Mouse (Mus musculus): ENCODE results near the gene Tfpt.

Tfpt gene

GRCm38 (mm10) chr7:3629543-3630477 lies at the start of gene Tfpt, which contains the start of gene Prpf31:
Tfpt (minus strand) TSS chr7:3629929.
Prpf31 (plus strand) TSS chr7:3629985.
- peak; percentile 81 for DNase-seq (ENCODE audit: low spot score)

DNA sequence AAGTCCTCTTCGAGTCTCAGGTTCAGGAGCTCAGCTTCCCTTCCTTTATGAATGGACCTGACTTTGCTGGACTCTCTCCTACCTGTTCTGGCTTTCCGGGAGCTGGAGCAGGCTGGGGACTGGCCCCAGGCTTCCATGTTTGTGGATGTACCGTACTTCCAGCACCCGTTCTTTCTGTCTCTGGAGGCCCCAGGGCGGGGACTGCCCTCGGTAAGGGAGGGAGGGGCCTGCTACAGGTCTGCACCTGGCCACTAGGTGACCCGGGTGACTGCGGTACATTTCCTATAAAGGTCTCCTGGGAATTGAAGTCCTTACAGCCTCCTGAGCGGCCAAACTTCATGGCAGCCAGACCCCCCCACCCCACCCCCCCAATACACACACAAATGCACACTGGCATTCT lies 47.6 kb upstream of the Tfpt start, which contains the start of gene Tmc4:
TSS of gene Tmc4 (minus strand) at position 212 of the 400 bp plus-strand sequence.
- DNase-seq (ENCODE audit: low spot score) = no peak

DNA sequence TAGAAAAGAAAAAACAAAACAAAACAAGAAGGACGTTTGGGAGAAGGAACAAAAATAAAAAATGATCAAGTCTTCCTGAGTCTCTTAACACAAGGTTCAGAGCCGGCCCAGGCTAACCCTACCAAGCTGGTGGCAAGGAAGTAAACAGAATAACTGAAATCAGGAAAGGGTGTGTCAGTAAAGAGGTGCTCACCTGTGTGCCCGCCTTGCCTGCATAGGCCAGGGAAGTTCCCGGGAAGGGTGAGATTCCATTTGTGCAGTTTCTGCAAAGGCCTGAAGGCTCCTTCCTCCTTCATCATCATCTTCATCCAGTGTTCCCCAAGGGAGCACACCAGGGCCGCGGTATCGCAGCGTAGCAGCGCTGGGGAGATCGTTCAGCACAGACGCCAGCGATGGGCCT lies 46.6 kb upstream of the Tfpt start:
- DNase-seq (ENCODE audit: low spot score) = no peak

- DNase-seq (ENCODE audit: low spot score) = no peak
Measured at GRCm38 (mm10) chr7:3675228-3675548, 45.5 kb upstream of the Tfpt start.

- peak; percentile 54 for DNase-seq (ENCODE audit: low spot score)
Measured at GRCm38 (mm10) chr7:3674507-3675227, 44.9 kb upstream of the Tfpt start.

GRCm38 (mm10) chr7:3666921-3667391 lies 37.2 kb upstream of the Tfpt start:
- no peak for DNase-seq (ENCODE audit: low spot score)

- peak; percentile 79 for DNase-seq (ENCODE audit: low spot score)
Measured at GRCm38 (mm10) chr7:3665215-3666114, 35.7 kb upstream of the Tfpt start, which contains the start of gene Leng1. Leng1 (minus strand) TSS chr7:3665840.

DNA sequence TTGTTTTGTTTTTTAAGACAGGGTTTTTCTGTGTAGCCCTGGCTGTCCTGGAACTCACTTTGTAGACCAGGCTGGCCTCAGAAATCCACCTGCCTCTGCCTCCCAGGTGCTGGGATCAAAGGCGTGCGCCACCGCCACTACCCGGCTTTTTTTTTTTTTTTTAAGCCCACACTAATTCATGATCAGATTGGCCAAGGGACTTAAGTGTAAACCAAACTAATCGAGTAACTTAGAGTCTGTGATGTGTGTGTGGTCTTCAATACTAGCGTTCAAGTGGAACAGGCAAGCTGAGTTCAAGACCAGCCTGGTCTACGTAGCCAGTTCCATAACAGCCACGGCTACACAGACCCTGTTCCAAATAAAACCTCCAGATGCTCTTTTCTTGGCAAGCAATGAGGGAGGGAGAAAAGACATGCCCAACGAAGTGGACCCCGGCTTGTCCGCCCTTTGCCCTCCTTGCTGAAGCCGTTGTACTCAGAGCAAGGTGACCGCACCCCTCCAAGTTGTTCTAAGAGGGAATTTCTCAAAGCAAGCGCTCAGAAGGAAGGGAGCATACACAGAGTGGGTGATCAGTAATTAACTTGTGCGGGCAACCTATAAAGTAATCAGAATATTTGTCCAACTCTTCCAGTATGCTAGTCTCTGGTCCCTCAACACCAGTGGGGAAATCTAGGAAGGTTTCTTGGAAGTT lies 34.9 kb upstream of the Tfpt start:
- DNase-seq (ENCODE audit: low spot score) = no peak

DNA sequence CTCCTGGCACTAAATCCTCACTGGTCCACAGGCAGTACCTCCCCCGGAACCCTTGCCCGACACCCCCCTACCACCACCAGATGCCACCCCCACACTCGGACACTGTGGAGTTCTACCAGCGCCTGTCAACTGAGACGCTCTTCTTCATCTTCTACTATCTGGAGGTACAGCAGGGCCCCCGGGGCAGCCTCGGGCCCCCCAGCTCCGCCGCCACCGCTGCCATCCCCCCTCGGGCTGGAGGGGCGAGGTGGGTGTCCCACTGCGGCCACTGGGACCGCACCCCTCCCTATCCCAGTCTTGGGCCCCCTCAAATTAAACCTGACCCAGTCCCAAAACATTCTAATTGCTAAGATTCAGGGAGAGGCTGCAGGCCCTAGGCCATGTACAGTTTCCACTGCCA lies 28.8 kb upstream of the Tfpt start:
- DNase-seq (ENCODE audit: low spot score) = no peak

- DNase-seq (ENCODE audit: low spot score) = no peak
Measured at GRCm38 (mm10) chr7:3656966-3657365, 27.2 kb upstream of the Tfpt start.

- DNase-seq (ENCODE audit: low spot score) = no peak
Measured at GRCm38 (mm10) chr7:3646641-3647040, 16.9 kb upstream of the Tfpt start.

DNA sequence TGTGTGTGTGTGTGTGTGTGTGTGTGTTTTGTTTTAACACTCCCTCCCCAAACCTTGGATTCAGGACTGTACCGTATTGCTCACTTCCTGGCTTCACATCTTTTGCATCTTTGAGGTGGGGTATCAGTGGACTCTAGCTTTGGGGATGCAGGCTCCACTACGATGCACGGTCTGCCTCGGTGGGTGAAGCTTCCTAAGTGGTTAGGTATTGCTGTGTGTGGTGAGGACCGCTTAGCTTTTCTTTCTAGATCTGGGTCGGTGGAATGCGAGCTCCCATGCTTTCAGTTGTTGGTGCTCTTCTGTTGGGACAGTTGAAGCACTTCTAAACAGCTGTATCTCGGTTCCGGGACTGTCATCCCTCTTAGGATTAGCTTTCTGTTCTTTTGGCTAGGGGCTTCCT lies 16.5 kb upstream of the Tfpt start:
- DNase-seq (ENCODE audit: low spot score) = no peak

GRCm38 (mm10) chr7:3645488-3646025 lies 15.8 kb upstream of the Tfpt start:
- DNase-seq (ENCODE audit: low spot score) = peak; percentile 23

- peak; percentile 89 for DNase-seq (ENCODE audit: low spot score)
Measured at GRCm38 (mm10) chr7:3644672-3645487, 15.2 kb upstream of the Tfpt start, which contains the start of gene Cnot3. Cnot3 (plus strand) TSS chr7:3645268.

DNA sequence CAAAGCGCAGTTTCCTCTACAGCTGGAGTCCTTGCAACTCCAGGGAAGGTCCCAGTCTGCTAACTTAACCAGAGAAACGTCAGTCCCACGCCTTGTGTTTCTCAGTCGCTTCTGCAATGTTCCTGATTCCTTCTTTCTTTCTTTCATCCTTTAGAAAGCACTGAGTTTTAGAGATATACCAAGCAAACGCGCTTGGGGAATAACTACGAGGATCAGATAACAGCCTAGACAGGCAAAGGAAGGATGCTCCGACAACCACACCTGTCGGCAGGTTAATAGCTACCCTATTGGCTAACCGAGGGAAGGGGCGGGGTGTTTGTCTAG lies 14.6 kb upstream of the Tfpt start:
- no peak for DNase-seq (ENCODE audit: low spot score)

GRCm38 (mm10) chr7:3643843-3644242 lies 14.1 kb upstream of the Tfpt start:
- DNase-seq (ENCODE audit: low spot score) = no peak

DNA sequence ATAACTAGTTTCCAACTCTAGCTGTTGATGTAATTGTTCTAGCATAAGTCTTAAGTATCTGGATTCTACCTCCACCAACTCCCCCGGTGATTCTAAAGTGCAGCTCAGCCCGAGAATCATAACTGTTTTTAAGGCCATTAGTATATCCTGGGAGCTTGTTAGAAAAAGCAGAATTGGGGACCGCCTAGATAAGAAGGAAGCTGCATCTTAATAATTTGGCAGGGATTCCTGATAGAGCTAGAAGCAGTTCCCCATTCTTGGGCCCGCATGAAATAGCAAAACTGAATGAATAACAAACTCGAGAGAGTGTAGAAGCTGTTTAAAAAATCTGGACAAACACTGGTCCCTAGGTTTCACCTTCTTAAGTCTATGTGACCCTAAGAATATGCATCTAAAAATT lies 13.7 kb upstream of the Tfpt start:
- DNase-seq (ENCODE audit: low spot score) = no peak

DNA sequence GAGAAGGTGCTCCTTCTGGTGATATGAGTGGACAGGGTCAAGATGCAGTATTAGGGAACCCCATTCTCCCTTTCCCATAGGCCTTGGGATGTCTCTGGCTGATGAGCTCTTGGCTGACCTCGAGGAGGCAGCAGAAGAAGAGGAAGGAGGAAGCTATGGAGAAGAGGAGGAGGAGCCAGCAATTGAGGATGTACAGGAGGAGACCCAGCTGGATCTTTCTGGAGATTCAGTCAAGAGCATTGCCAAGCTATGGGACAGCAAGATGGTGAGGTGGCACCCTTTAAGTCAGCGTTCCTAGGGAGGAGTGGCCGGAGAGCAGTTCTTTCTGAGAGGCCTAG lies 718 bp upstream of the Tfpt start:
- no peak for DNase-seq (ENCODE audit: low spot score)

- DNase-seq (ENCODE audit: low spot score) = no peak
Measured at GRCm38 (mm10) chr7:3629030-3629429, 699 bp downstream of the Tfpt start.

DNA sequence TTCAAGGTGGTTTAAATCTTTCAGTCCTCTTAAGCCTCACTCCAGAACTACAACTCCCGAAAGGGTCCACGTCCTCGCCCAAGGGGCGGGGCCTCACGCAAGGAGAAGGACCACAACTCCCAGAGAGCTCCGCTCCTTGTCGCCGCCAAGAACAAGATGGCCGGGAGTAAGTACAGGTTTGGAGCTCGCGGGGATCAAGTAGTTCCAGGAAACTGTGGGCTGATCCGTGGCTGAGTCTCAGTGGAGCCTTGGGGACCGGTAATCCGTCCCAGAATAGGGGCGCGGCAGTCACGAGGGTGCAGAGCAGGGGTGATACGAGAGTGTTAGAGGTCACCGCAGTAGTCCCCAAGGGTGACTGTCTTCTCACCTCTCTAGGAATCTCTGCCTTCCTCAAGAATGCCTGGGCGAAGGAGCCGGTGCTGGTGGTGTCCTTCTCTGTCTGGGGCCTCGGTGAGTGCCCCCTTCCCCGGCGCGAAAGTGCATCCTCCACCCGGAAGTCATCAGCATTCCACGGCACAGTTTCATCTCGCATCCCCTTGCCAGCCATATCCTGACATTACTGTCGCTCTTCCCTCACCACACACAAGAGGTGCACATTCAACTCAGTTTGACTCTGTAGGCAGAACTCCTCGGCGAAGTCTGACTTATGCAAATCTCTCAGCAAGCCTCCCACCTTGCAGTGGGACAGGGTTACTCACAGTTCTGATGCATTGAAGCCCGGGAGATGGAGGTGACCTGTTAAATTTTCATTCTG lies 12.3 kb downstream of the Tfpt start, which contains the start of gene Ndufa3:
TSS of gene Ndufa3 (plus strand) at position 132 of the 754 bp plus-strand sequence.
- peak; percentile 43 for DNase-seq (ENCODE audit: low spot score)
